Mouse (Mus musculus): ENCODE results near the gene Chst15. TPM values are rescaled to one million over a fixed set of nuclear protein-coding genes. Genes with fewer than 3 reads are reported as not detected.

The Chst15 gene
- polyA plus RNA-seq, 1 experiment from 2014 or later = 13.1 TPM

GRCm38 (mm10) chr7:132245730-132246129, 71.3 kb downstream of the Chst15 start:
- no peak for TF ChIP-seq CTCF (IDR thresholded peaks at IDR 0.05)
- peak; percentile 81 for TF ChIP-seq EP300 (IDR thresholded peaks at IDR 0.05)
- Histone ChIP-seq H3K4me1 (ENCODE audit: insufficient read depth, low read depth, low read length) (0 out of 2 replicates have a peak, but pooled peaks cover 5% of the 10 kb centered on the region), H3K36me3 (ENCODE audit: insufficient read depth, low read length) (0 out of 2 replicates have a peak, but pooled peaks cover 3% of the 10 kb centered on the region), H3K27me3 (replicated peaks; ENCODE audit: insufficient read depth, low read length) (no peaks in the 10 kb centered on the region), H3K4me2 (replicated peaks; ENCODE audit: low read depth, low read length) (no peak overlapping the region), H3K9me3 (ENCODE audit: low read length) (no peaks in the 10 kb centered on the region), H3K4me3 (ENCODE audit: low read depth, low read length) (no peak overlapping the region), H3K27ac (ENCODE audit: low read length) (no peak overlapping the region), H3K9ac (replicated peaks; ENCODE audit: low read depth) (no peak overlapping the region)
- peak; percentile 62 for ATAC-seq
- DNase-seq (ENCODE audit: low spot score) = peak; percentile 47
- 71% methylated on average over 6 of the region's 6 CpGs for WGBS

- ATAC-seq = no peak
- H3K27me3 ChIP-seq (replicated peaks; ENCODE audit: insufficient read depth, low read length) = no peaks in the 10 kb centered on the region
- H3K4me1 ChIP-seq (ENCODE audit: insufficient read depth, low read depth, low read length) = 0 out of 2 replicates have a peak, but pooled peaks cover 5% of the 10 kb centered on the region
- H3K36me3 ChIP-seq (ENCODE audit: insufficient read depth, low read length) = 0 out of 2 replicates have a peak, but pooled peaks cover 3% of the 10 kb centered on the region
- WGBS = 90% methylated on average over 14 of the region's 14 CpGs
- no peak for DNase-seq (ENCODE audit: low spot score)
- H3K4me2 ChIP-seq (replicated peaks; ENCODE audit: low read depth, low read length) = no peak overlapping the region
- no peak overlapping the region for H3K4me3 ChIP-seq (ENCODE audit: low read depth, low read length)
- no peak for TF ChIP-seq CTCF (IDR thresholded peaks at IDR 0.05)
- no peak for TF ChIP-seq EP300 (IDR thresholded peaks at IDR 0.05)
- no peaks in the 10 kb centered on the region for H3K9me3 ChIP-seq (ENCODE audit: low read length)
- no peak overlapping the region for H3K9ac ChIP-seq (replicated peaks; ENCODE audit: low read depth)
- no peak overlapping the region for H3K27ac ChIP-seq (ENCODE audit: low read length)
Observed at GRCm38 (mm10) chr7:132244637-132245036, 72.4 kb downstream of the Chst15 start.

GRCm38 (mm10) chr7:132243225-132243624, 73.8 kb downstream of the Chst15 start:
- Histone ChIP-seq H3K4me3 (ENCODE audit: low read depth, low read length) (no peak overlapping the region), H3K4me2 (replicated peaks; ENCODE audit: low read depth, low read length) (no peak overlapping the region), H3K9ac (replicated peaks; ENCODE audit: low read depth) (no peak overlapping the region), H3K4me1 (ENCODE audit: insufficient read depth, low read depth, low read length) (0 out of 2 replicates have a peak, but pooled peaks cover 5% of the 10 kb centered on the region), H3K9me3 (ENCODE audit: low read length) (no peaks in the 10 kb centered on the region), H3K27me3 (replicated peaks; ENCODE audit: insufficient read depth, low read length) (no peaks in the 10 kb centered on the region), H3K36me3 (ENCODE audit: insufficient read depth, low read length) (0 out of 2 replicates have a peak, but pooled peaks cover 3% of the 10 kb centered on the region), H3K27ac (ENCODE audit: low read length) (peak overlapping the region; percentile 66; the same call in 1 of the 2 replicates)
- WGBS = 33% methylated on average over 5 of the region's 5 CpGs
- peak; percentile 55 for DNase-seq (ENCODE audit: low spot score)
- ATAC-seq = peak; percentile 37
- TF ChIP-seq CTCF (IDR thresholded peaks at IDR 0.05) (no peak), EP300 (IDR thresholded peaks at IDR 0.05) (peak; percentile 33; the same call in 1 of the 2 replicates)

- WGBS = 22% methylated on average over 4 of the region's 4 CpGs
- H3K9ac ChIP-seq (replicated peaks; ENCODE audit: low read depth) = no peak overlapping the region
- TF ChIP-seq EP300 (IDR thresholded peaks at IDR 0.05) (no peak), CTCF (IDR thresholded peaks at IDR 0.05) (no peak)
- 0 out of 2 replicates have a peak, but pooled peaks cover 8% of the 10 kb centered on the region for H3K4me1 ChIP-seq (ENCODE audit: insufficient read depth, low read depth, low read length)
- H3K9me3 ChIP-seq (ENCODE audit: low read length) = no peaks in the 10 kb centered on the region
- DNase-seq (ENCODE audit: low spot score) (peak; percentile 87), ATAC-seq (peak; percentile 68)
- H3K4me3 ChIP-seq (ENCODE audit: low read depth, low read length) = no peak overlapping the region
- H3K36me3 ChIP-seq (ENCODE audit: insufficient read depth, low read length) = 0 out of 2 replicates have a peak, but pooled peaks cover 3% of the 10 kb centered on the region
- no peak overlapping the region for H3K4me2 ChIP-seq (replicated peaks; ENCODE audit: low read depth, low read length)
- peak overlapping the region; percentile 66; the same call in 1 of the 2 replicates for H3K27ac ChIP-seq (ENCODE audit: low read length)
- no peaks in the 10 kb centered on the region for H3K27me3 ChIP-seq (replicated peaks; ENCODE audit: insufficient read depth, low read length)
Observed at GRCm38 (mm10) chr7:132242617-132243141, 74.3 kb downstream of the Chst15 start.

DNA sequence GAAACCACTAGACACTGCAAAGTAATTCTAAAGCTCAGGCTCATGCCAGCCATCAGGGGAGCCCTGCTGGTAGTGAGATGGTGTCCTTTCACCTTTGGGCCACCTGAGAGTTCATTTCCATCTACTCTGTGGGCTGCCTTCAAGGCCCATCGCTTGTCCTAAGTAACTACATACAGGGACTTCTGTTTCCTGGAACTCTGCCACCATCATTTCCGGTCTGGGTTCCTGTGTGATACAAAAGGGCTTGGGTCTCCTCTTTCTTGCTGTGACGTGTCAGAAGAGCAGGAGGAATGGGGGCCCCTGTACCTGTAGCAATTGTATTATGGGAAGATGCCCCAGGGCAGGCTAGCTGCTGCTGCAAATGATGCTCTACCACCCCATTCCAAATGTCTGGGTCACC, 78.1 kb downstream of the Chst15 start:
- DNase-seq (ENCODE audit: low spot score) (no peak), ATAC-seq (no peak)
- Histone ChIP-seq H3K27me3 (replicated peaks; ENCODE audit: insufficient read depth, low read length) (no peaks in the 10 kb centered on the region), H3K36me3 (ENCODE audit: insufficient read depth, low read length) (no peaks in the 10 kb centered on the region), H3K4me3 (ENCODE audit: low read depth, low read length) (no peak overlapping the region), H3K9ac (replicated peaks; ENCODE audit: low read depth) (no peak overlapping the region), H3K4me2 (replicated peaks; ENCODE audit: low read depth, low read length) (no peak overlapping the region), H3K4me1 (ENCODE audit: insufficient read depth, low read depth, low read length) (0 out of 2 replicates have a peak, but pooled peaks cover 9% of the 10 kb centered on the region), H3K9me3 (ENCODE audit: low read length) (no peaks in the 10 kb centered on the region), H3K27ac (ENCODE audit: low read length) (no peak overlapping the region)
- TF ChIP-seq EP300 (IDR thresholded peaks at IDR 0.05) (no peak), CTCF (IDR thresholded peaks at IDR 0.05) (no peak)
- 42% methylated on average over 3 of the region's 3 CpGs for WGBS

GRCm38 (mm10) chr7:132237191-132237590, 79.8 kb downstream of the Chst15 start:
- Histone ChIP-seq H3K4me1 (ENCODE audit: insufficient read depth, low read depth, low read length) (0 out of 2 replicates have a peak, but pooled peaks cover 5% of the 10 kb centered on the region), H3K36me3 (ENCODE audit: insufficient read depth, low read length) (no peaks in the 10 kb centered on the region), H3K27ac (ENCODE audit: low read length) (peak overlapping the region; percentile 14; the same call in 1 of the 2 replicates), H3K4me2 (replicated peaks; ENCODE audit: low read depth, low read length) (no peak overlapping the region), H3K27me3 (replicated peaks; ENCODE audit: insufficient read depth, low read length) (no peaks in the 10 kb centered on the region), H3K9ac (replicated peaks; ENCODE audit: low read depth) (no peak overlapping the region), H3K9me3 (ENCODE audit: low read length) (no peaks in the 10 kb centered on the region), H3K4me3 (ENCODE audit: low read depth, low read length) (no peak overlapping the region)
- DNase-seq (ENCODE audit: low spot score) (peak; percentile 30), ATAC-seq (peak; percentile 47; the same call in 1 of the 2 replicates)
- TF ChIP-seq CTCF (IDR thresholded peaks at IDR 0.05) (no peak), EP300 (IDR thresholded peaks at IDR 0.05) (peak; percentile 31; the same call in 1 of the 2 replicates)
- 36% methylated on average over 4 of the region's 4 CpGs for WGBS
